Mouse (Mus musculus): Measurements from ENCODE around the gene Aloxe3.

- TF ChIP-seq POLR2A (IDR thresholded peaks at IDR 0.05; ENCODE audit: borderline replicate concordance, control insufficient read depth, low read depth, low read length) (no peak), CTCF (IDR thresholded peaks at IDR 0.05; ENCODE audit: control insufficient read depth, insufficient read depth, low read length) (no peak)
Observed at GRCm38 (mm10) chr11:69106842-69107241, 18.9 kb upstream of the Aloxe3 start.

All from bone marrow, adult 2 months (tissue).